16 mouse cellular contexts compared by ENCODE assay signal in genomic region chr17:64923762-64924161, GRCm38 (mm10).
"Had no signal": no experiment of that assay in that cellular context is flagged by ENCODE, and none has a peak within 500 bp of the region (broad histone marks: within the 10 kb centered on the region; RNA-seq: fewer than 3 reads in every experiment).

No protein-coding gene starts in this region.

- H3K36me3 ChIP-seq: kidney, embryonic 15.5 days; liver, embryonic 13.5 days; midbrain, embryonic 10.5 days; midbrain, embryonic 13.5 days had no signal

- H3K4me1 ChIP-seq: kidney, embryonic 15.5 days; liver, embryonic 13.5 days; megakaryocyte, embryonic 14.5 days; midbrain, embryonic 10.5 days; midbrain, embryonic 13.5 days had no signal

- H3K4me3 ChIP-seq: kidney, embryonic 15.5 days; left cerebral cortex, adult 2 months; liver, embryonic 13.5 days; megakaryocyte, embryonic 14.5 days; midbrain, embryonic 10.5 days; midbrain, embryonic 13.5 days; myocyte had no signal

- H3K27me3 ChIP-seq: kidney, embryonic 15.5 days; liver, embryonic 13.5 days; megakaryocyte, embryonic 14.5 days; midbrain, embryonic 13.5 days had no signal

- ATAC-seq: lung, postnatal 0 days; midbrain, embryonic 13.5 days; midbrain, embryonic 16.5 days had no signal

- H3K4me2 ChIP-seq: kidney, embryonic 15.5 days; liver, embryonic 13.5 days; midbrain, embryonic 13.5 days had no signal

- DNase-seq: kidney, adult 8-10 months; kidney, postnatal 10 days; kidney, postnatal 36 days; layer of hippocampus, postnatal 36 days; liver, embryonic 13.5 days; lung, adult 2 months; thymus, adult 18-20 months; thymus, postnatal 4 days had no signal

- H3K9me3 ChIP-seq: kidney, embryonic 15.5 days; liver, embryonic 13.5 days; megakaryocyte, embryonic 14.5 days; midbrain, embryonic 10.5 days; midbrain, embryonic 13.5 days had no signal

- H3K9ac ChIP-seq: kidney, embryonic 15.5 days; liver, embryonic 13.5 days; midbrain, embryonic 13.5 days had no signal

- H3K27ac ChIP-seq: kidney, embryonic 15.5 days; left cerebral cortex, adult 2 months; liver, embryonic 13.5 days; midbrain, embryonic 10.5 days; midbrain, embryonic 13.5 days had no signal
